ENCODE assay signal across 8 mouse cellular contexts in genomic region chr10:68724361-68724720, GRCm38 (mm10). TPM values are rescaled to one million over a fixed set of nuclear protein-coding genes. Genes with fewer than 3 reads are reported as not detected.
A peak's percentile ranks its signal among the peaks of the same experiment; 100 is the strongest.
DNase-seq lines count a peak whose midpoint lies in the region; ATAC-seq and TF ChIP-seq lines count a peak whose summit lies in the region.

No protein-coding gene starts in this region.

- intact Hi-C loops in left cerebral cortex, postnatal 36 days (cut with DNase I), result no loop called here

- no peaks in the 10 kb centered on the region for H3K4me1 ChIP-seq in thymus, adult 2 months (replicated peaks; ENCODE audit: control insufficient read depth, insufficient read depth, low read length)
- H3K4me1 ChIP-seq in limb, embryonic 15.5 days, result peaks cover 23% of the 10 kb centered on the region
- peaks cover 7% of the 10 kb centered on the region; the same call in 1 of the 2 replicates for H3K4me1 ChIP-seq in midbrain, embryonic 16.5 days (ENCODE audit: control insufficient read depth, insufficient read depth, low read length)

- no peaks in the 10 kb centered on the region for H3K36me3 ChIP-seq in thymus, adult 2 months (ENCODE audit: control insufficient read depth, insufficient read depth, low read length)
- H3K36me3 ChIP-seq in limb, embryonic 15.5 days, result no peaks in the 10 kb centered on the region
- H3K36me3 ChIP-seq in midbrain, embryonic 16.5 days (ENCODE audit: control insufficient read depth, insufficient read depth, low read length), result no peaks in the 10 kb centered on the region

- WGBS in thymus, adult 2 months, result 2% methylated on average over 11 of the region's 11 CpGs
- WGBS in limb, embryonic 15.5 days, result 2% methylated on average over 11 of the region's 11 CpGs
- under 1% methylated on average over 10 of the region's 11 CpGs for WGBS in midbrain, embryonic 16.5 days

- no peak overlapping the region for H3K27ac ChIP-seq in thymus, adult 2 months (ENCODE audit: control insufficient read depth, insufficient read depth, low read length)
- peak overlapping the region; percentile 72 for H3K27ac ChIP-seq in limb, embryonic 15.5 days
- no peak overlapping the region for H3K27ac ChIP-seq in midbrain, embryonic 16.5 days (ENCODE audit: low read length)

- H3K4me3 ChIP-seq in thymus, adult 2 months (ENCODE audit: control insufficient read depth, insufficient read depth, low read length), result peak overlapping the region; percentile 19
- peak overlapping the region; percentile 56 for H3K4me3 ChIP-seq in limb, embryonic 15.5 days
- H3K4me3 ChIP-seq in midbrain, embryonic 16.5 days (ENCODE audit: low read depth, low read length), result peak overlapping the region; percentile 40

- TF ChIP-seq POLR2A in thymus, adult 2 months (IDR thresholded peaks at IDR 0.05; ENCODE audit: control insufficient read depth, extremely low read depth, insufficient read depth, low read length, poor library complexity), result no peak

- H3K4me2 ChIP-seq in limb, embryonic 15.5 days, result peak overlapping the region; percentile 76
- peak overlapping the region; percentile 91 for H3K4me2 ChIP-seq in midbrain, embryonic 16.5 days (ENCODE audit: low read length)

- peak overlapping the region; percentile 51 for H3K9ac ChIP-seq in limb, embryonic 15.5 days
- H3K9ac ChIP-seq in midbrain, embryonic 16.5 days (ENCODE audit: low read depth, low read length), result peak overlapping the region; percentile 66

- H3K27me3 ChIP-seq in thymus, adult 2 months (ENCODE audit: control insufficient read depth, insufficient read depth, low read length), result no peaks in the 10 kb centered on the region
- H3K27me3 ChIP-seq in limb, embryonic 15.5 days, result no peaks in the 10 kb centered on the region
- H3K27me3 ChIP-seq in midbrain, embryonic 16.5 days (ENCODE audit: control insufficient read depth, insufficient read depth, low read depth, low read length), result no peaks in the 10 kb centered on the region

- no peaks in the 10 kb centered on the region for H3K9me3 ChIP-seq in limb, embryonic 15.5 days
- no peaks in the 10 kb centered on the region for H3K9me3 ChIP-seq in midbrain, embryonic 16.5 days (replicated peaks; ENCODE audit: control insufficient read depth, low read length, poor library complexity, severe bottlenecking)

- no peak for TF ChIP-seq CTCF in thymus, adult 2 months (IDR thresholded peaks at IDR 0.05; ENCODE audit: borderline replicate concordance, control insufficient read depth, extremely low read depth, insufficient read depth, low read length, poor library complexity)

- no peak for DNase-seq in thymus, adult 2 months
- DNase-seq in thymus, adult 18-20 months, result no peak
- peak; percentile 34 for DNase-seq in embryo, embryonic 9.5 days (ENCODE audit: extremely low spot score)
- DNase-seq in thymus, postnatal 4 days, result peak; percentile 56
- no peak for DNase-seq in left cerebral cortex, postnatal 36 days (ENCODE audit: low spot score in 2 of 2)

- peak; percentile 60 to 62 for ATAC-seq in hematopoietic stem cell, adult 5-6 weeks (replicated peaks in 1 of 2; ENCODE audit: insufficient read depth in 1 of 2, low FRiP score in 2 of 2, low TSS enrichment in 1 of 2, low read depth in 1 of 2, poor library complexity in 2 of 2, severe bottlenecking in 2 of 2)
- 0 out of 2 replicates have a peak, but pooled peaks have one; percentile 14 for ATAC-seq in limb, embryonic 15.5 days (ENCODE audit: insufficient number of reproducible peaks, low FRiP score, low TSS enrichment, low read depth)
- ATAC-seq in midbrain, embryonic 16.5 days, result peak; percentile 71; the same call in 1 of the 2 replicates

RNA-seq across cellular contexts. Expression of gene Tmem26, which starts 0.9 kb away (rescaled TPM):
- 4.4 and 4.5 TPM in 2 replicates for polyA plus RNA-seq in thymus, adult 2 months (2012; rRNA removed)
- 0.13 TPM in 1 of 2 replicates, not detected in the other for total RNA-seq in hematopoietic stem cell, adult 5-6 weeks (2017)
- polyA plus RNA-seq in limb, embryonic 15.5 days (2015; fragmentation: Nextera tagmentation; extraction: Ambion mirVana), result 43.7 and 46.0 TPM in 2 replicates
- polyA plus RNA-seq in midbrain, embryonic 16.5 days (2015; fragmentation: Nextera tagmentation; extraction: Ambion mirVana), result 5.1 and 5.6 TPM in 2 replicates
- under 1 TPM; 0.10 to 0.34 TPM for total RNA-seq in left cerebral cortex, postnatal 36 days (2021)

Comparison
In these comparisons a context has a peak if more than half of its experiments do, and no peak if none do; other contexts are left out.
1. DNase-seq: peak in embryo, embryonic 9.5 days (single experiment) and thymus, postnatal 4 days (single experiment); none in thymus, adult 2 months (single experiment), thymus, adult 18-20 months (0 of 2) and left cerebral cortex, postnatal 36 days (0 of 2).
2. ATAC-seq: peak in every context shown above with its lines; median percentile 71 in midbrain, embryonic 16.5 days; 61 in hematopoietic stem cell, adult 5-6 weeks; 14 in limb, embryonic 15.5 days.
3. Peak in every context shown above with its lines, with median percentiles within 50 percentile points of each other: H3K4me3 ChIP-seq.